Mouse (Mus musculus) cerebellum, adult 2 months (tissue): ENCODE measurements around the gene Mpped2.

Source experiments
- CTCF ChIP-seq: fragments of 200-500 bp; IDR thresholded peaks from 2 replicates; pipeline ENCODE4 v1.5.1; 2011; ENCODE audit warnings: low read depth, mild to moderate bottlenecking, control low read depth, low read length, moderate library complexity, borderline replicate concordance; ENCODE audit not compliant: insufficient read depth
- POLR2A ChIP-seq: fragments of 200-500 bp; IDR thresholded peaks from 2 replicates; pipeline ENCODE4 v1.6.1; 2011; ENCODE audit warnings: low read length, control low read depth, borderline replicate concordance; ENCODE audit not compliant: insufficient read depth

DNA sequence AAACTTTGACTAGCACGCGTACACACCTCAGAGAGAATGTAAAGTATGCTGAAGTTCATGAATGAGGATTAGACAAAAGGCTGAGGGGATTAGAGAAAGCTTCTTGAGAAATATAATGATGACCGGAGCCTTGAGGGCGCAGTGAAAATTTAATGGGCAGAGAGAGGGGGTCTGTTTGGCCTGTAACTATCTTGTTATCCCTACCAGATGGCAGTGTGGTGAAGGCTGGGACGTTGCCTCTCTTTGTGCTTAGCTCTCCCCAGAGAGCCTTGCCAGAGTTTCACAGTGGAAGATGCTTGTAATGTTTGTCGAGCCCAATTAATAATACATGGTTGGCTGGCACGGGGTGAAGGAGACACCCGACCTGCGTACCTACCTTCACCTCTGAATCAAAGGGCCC is 156.3 kb downstream of the Mpped2 start:
- TF ChIP-seq CTCF (no peak), POLR2A (no peak)
